Mouse (Mus musculus) stomach, postnatal 0 days (tissue): ENCODE measurements around the gene Eef1a1. TPM values are rescaled to one million over a fixed set of nuclear protein-coding genes. Genes with fewer than 3 reads are reported as not detected.
"Not testable (repeated sequence)": the region's sequence is repeated elsewhere in the genome, so short reads cannot be mapped to it uniquely, and the experiment has no call there.

ENCODE experiments used
- ATAC-seq: fragments of 200-750 bp; cut with Nextera tagmentation; 2 replicates; pipeline ENCODE4 v1.8.0; 2017; ENCODE audit not compliant: low FRiP score, low TSS enrichment
- DNase-seq: peaks from one replicate; pipeline ENCODE4 v3.0.0-alpha.2; 2016; ENCODE audit warnings: low spot score
- H3K27ac ChIP-seq: fragments of 300-500 bp; sonication (generic); replicated peaks from 2 replicates; pipeline ENCODE4 v1.5.1; 2014; ENCODE audit warnings: mild to moderate bottlenecking, control low read depth
- H3K27me3 ChIP-seq: fragments of 300-500 bp; sonication (generic); 2 replicates; pipeline ENCODE4 v1.6.1; 2014; ENCODE audit warnings: low read length; ENCODE audit not compliant: control insufficient read depth, insufficient read depth
- H3K36me3 ChIP-seq: fragments of 300-500 bp; sonication (generic); 2 replicates; pipeline ENCODE4 v1.6.1; 2014; ENCODE audit warnings: low read length, mixed read lengths; ENCODE audit not compliant: control insufficient read depth, insufficient read depth
- H3K4me1 ChIP-seq: fragments of 300-500 bp; sonication (generic); replicated peaks from 2 replicates; pipeline ENCODE4 v1.6.1; 2014; ENCODE audit warnings: antibody characterized with exemption; ENCODE audit not compliant: control insufficient read depth, insufficient read depth
- H3K4me2 ChIP-seq: fragments of 300-500 bp; sonication (generic); replicated peaks from 2 replicates; pipeline ENCODE4 v1.6.1; 2014; ENCODE audit warnings: low read depth, mild to moderate bottlenecking, control low read depth, moderate library complexity
- H3K4me3 ChIP-seq: fragments of 300-500 bp; sonication (generic); 2 replicates; pipeline ENCODE4 v1.5.1; 2014; ENCODE audit warnings: low read depth, low read length, control low read depth
- H3K9ac ChIP-seq: fragments of 300-500 bp; sonication (generic); 2 replicates; pipeline ENCODE4 v1.6.1; 2014; ENCODE audit warnings: mild to moderate bottlenecking, low read length, control low read depth, mixed read lengths
- H3K9me3 ChIP-seq: fragments of 300-500 bp; sonication (generic); 2 replicates; pipeline ENCODE4 v1.6.1; 2016; ENCODE audit warnings: low read length; ENCODE audit not compliant: control insufficient read depth
- CTCF ChIP-seq: IDR thresholded peaks from 2 replicates; pipeline ENCODE4 v1.5.1; 2016; ENCODE audit warnings: antibody characterized with exemption, low read depth, mild to moderate bottlenecking, moderate library complexity
- EP300 ChIP-seq: optimal IDR thresholded peaks from 2 replicates; pipeline ENCODE3; 2016; ENCODE audit warnings: antibody characterized with exemption
- WGBS: fragments of 180-500 bp; shearing (Covaris S2); extraction: QIAGEN DNeasy Blood & Tissue Kit; methylation state at CpG from one replicate; pipeline ENCODE4 v1.1.7; 2014; 5-methylcytosine and 5-hydroxymethylcytosine counted together
- polyA plus RNA-seq: library from polyadenylated mRNA; unstranded; fragments of >200 nt; fragmentation: Nextera tagmentation; extraction: Ambion mirVana; gene quantifications from 2 replicates; pipeline ENCODE4 v1.2.1, GENCODE M21; 2015

The Eef1a1 gene
- polyA plus RNA-seq, 1 experiment from 2014 or later, result 2,673 TPM

DNA sequence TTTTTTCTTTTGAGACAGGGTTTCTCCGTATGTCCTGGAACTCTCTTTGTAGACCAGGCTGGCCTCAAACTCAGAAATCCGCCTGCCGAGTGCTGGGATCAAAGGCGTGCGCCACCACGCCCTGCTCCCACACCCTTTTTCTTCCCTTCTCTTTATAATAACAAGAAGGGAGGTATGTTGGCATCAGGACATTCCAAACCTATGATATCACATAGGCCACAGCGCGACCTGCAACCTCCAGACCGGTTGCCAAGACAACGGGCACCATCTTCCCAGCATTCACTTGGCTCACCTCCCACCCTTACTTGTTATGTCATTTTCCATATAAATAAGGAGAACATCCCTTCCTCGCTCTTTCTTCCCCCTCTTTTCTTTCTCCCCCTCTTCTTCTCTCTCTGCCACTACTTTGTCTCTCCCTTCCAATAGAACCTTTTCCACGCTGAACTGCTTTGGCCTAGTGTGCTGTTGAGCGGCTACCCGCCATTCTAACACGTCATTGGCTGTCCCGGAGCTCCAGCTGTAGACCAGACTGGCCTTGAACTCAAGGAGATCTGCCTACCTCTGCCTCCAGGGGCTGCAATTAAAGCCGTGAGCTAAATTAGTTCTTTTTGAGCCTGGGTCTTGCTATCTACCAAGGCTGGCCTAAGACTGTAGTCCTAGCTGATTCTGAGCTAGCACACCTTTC lies 36.6 kb upstream of the Eef1a1 start:
- 87% methylated on average over 17 of the region's 17 CpGs for WGBS
- Histone ChIP-seq H3K9ac (no peak overlapping the region), H3K27me3 (no peaks in the 10 kb centered on the region), H3K4me3 (no peak overlapping the region), H3K4me1 (0 out of 2 replicates have a peak, but pooled peaks cover 2% of the 10 kb centered on the region), H3K4me2 (no peak overlapping the region), H3K36me3 (no peaks in the 10 kb centered on the region), H3K9me3 (no peaks in the 10 kb centered on the region), H3K27ac (no peak overlapping the region)
- TF ChIP-seq EP300 (no peak), CTCF (no peak)
- DNase-seq (no peak), ATAC-seq (no peak)

DNA sequence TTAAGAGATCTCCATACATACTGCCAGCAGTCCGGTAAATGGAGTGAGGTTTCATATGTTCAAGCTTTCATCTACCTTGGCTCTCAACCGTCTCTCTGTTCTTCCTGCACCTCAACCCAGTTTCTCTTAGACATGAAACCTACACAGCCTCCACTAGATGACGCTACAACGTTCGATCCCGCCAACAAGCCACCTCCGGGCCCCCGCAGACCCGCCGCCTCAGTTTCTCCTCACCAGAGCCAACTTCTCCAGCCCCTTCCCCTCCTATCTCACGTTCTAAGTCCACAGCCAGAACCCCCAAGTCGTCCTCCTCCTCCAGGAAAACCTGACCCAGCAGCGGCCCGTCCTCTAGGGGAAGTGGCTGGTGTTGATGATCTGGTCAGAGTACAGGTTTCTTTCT lies 32.7 kb upstream of the Eef1a1 start:
- ATAC-seq, result peak; percentile 3; the same call in 1 of the 2 replicates
- no peak for TF ChIP-seq EP300
- TF ChIP-seq CTCF, result peak; percentile 66
- Histone ChIP-seq H3K4me3 (peak overlapping the region; percentile 28), H3K9ac (no peak overlapping the region), H3K36me3 (no peaks in the 10 kb centered on the region), H3K27ac (peak overlapping the region; percentile 65), H3K4me1 (0 out of 2 replicates have a peak, but pooled peaks cover 2% of the 10 kb centered on the region), H3K27me3 (no peaks in the 10 kb centered on the region), H3K9me3 (no peaks in the 10 kb centered on the region), H3K4me2 (peak overlapping the region; percentile 67)
- DNase-seq, result peak; percentile 54
- WGBS, result 23% methylated on average over 14 of the region's 14 CpGs

DNA sequence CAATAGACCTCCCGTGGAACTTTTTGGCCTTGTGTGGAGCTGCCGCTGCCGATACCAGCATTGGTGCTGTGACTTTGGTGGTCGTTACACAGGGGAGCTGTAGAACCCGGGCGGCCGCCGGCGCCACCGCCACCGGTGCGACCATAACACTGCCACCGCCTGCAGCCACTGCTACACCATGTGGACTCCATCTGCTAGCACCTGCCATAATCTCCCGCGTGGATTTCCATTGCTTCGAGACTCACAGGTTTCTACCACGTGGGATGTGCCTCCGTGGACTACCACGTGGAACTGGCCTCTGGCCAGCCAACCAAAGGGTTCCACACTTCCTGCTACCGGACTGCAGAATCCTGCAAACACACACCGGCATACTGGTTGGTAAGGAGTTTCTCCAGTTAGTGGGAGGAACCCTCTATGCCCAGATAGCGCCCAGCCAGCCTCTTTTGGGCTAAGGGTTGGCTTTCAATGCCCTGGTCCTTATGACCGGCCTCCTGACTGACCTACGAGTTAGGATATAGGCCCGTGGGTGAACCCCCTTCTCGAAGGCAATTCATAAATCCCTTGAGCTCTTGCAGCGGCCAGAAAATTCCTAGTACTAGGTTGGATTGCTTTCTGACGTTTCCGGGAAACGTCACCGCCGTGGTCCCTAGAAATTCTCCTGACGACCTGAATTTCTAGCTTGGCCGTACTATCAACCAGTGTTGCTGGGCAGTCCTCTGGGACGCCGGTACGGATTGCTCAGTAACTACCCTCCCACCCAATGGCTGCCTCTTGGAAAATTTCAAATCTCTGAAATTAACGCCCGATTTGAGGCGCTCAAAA lies 32.0 kb upstream of the Eef1a1 start:
- Histone ChIP-seq H3K9me3 (no peaks in the 10 kb centered on the region), H3K27ac (peak overlapping the region; percentile 65), H3K27me3 (no peaks in the 10 kb centered on the region), H3K36me3 (no peaks in the 10 kb centered on the region), H3K4me1 (0 out of 2 replicates have a peak, but pooled peaks cover 2% of the 10 kb centered on the region), H3K9ac (peak overlapping the region; percentile 47), H3K4me3 (peak overlapping the region; percentile 28), H3K4me2 (peak overlapping the region; percentile 67)
- DNase-seq (peak; percentile 88), ATAC-seq (peak; percentile 89)
- WGBS, result 4% methylated on average over 40 of the region's 40 CpGs
- TF ChIP-seq CTCF (no peak), EP300 (no peak)

DNA sequence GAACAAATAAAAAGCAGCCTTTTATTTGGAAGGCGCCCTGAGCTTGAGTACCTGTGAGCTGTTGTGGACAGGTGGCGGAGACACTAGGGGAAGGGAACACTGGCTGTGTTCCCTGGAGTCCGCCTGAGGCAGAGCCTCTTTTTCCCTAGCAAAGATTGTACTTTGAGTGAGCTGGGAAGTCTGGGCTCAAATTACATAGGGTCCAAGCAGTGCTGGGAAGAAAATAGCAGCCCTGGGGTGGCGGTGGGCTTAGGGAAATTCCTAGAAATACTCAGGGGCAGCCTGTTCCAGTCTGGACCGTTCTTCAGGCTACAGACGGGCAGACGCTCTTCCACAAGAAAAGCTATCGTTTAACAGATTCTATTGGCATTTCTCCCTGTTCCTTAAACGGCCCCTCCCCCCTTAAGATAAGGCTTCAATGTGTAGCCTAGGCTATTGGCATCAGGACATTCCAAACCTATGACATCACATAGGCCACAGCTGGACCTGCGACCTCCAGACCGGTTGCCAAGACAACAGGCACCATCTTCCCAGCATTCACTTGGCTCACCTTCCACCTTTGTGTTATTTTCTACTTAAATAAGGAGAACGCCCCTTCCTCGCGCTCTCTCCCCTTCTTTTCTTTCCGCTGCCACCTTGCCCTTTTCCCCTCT lies 31.3 kb upstream of the Eef1a1 start:
- Histone ChIP-seq H3K4me3 (peak overlapping the region; percentile 28), H3K4me1 (0 out of 2 replicates have a peak, but pooled peaks cover 2% of the 10 kb centered on the region), H3K36me3 (no peaks in the 10 kb centered on the region), H3K27me3 (no peaks in the 10 kb centered on the region), H3K9me3 (no peaks in the 10 kb centered on the region), H3K4me2 (peak overlapping the region; percentile 67), H3K27ac (peak overlapping the region; percentile 35; the same call in 1 of the 2 replicates), H3K9ac (0 out of 2 replicates have a peak overlapping the region, but pooled peaks have one; percentile 38)
- DNase-seq (peak; percentile 67), ATAC-seq (peak; percentile 70)
- WGBS, result 3% methylated on average over 15 of the region's 15 CpGs
- TF ChIP-seq CTCF (no peak), EP300 (no peak)

DNA sequence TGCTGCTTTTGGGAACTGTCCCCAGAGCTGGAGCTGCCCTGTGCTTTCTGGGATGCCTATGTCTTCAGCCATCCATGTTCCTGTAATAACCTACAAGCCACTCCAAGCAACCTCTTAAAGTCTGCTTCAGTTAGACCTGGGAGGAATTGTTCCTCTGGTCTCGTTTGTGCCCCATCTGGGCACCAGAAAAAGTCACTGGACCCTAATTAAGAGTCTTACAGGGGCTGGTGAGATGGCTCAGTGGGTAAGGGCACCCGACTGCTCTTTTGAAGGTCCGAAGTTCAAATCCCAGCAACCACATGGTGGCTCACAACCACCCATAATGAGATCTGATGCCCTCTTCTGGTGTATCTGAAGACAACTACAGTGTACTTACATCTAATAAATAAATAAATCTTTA lies 28.3 kb upstream of the Eef1a1 start:
- not testable (repeated sequence) for H3K27ac ChIP-seq, ATAC-seq, H3K4me2 ChIP-seq, H3K4me1 ChIP-seq, H3K9me3 ChIP-seq, H3K36me3 ChIP-seq, H3K27me3 ChIP-seq, H3K4me3 ChIP-seq, DNase-seq, H3K9ac ChIP-seq
- 73% methylated on average over 3 of the region's 3 CpGs for WGBS
